Mouse (Mus musculus): ENCODE results near the gene Ift57. TPM values are rescaled to one million over a fixed set of nuclear protein-coding genes. Genes with fewer than 3 reads are reported as not detected.

Gene Ift57
- total RNA-seq, 2 experiments from 2014 or later = 49.6 to 50.2 TPM

DNA sequence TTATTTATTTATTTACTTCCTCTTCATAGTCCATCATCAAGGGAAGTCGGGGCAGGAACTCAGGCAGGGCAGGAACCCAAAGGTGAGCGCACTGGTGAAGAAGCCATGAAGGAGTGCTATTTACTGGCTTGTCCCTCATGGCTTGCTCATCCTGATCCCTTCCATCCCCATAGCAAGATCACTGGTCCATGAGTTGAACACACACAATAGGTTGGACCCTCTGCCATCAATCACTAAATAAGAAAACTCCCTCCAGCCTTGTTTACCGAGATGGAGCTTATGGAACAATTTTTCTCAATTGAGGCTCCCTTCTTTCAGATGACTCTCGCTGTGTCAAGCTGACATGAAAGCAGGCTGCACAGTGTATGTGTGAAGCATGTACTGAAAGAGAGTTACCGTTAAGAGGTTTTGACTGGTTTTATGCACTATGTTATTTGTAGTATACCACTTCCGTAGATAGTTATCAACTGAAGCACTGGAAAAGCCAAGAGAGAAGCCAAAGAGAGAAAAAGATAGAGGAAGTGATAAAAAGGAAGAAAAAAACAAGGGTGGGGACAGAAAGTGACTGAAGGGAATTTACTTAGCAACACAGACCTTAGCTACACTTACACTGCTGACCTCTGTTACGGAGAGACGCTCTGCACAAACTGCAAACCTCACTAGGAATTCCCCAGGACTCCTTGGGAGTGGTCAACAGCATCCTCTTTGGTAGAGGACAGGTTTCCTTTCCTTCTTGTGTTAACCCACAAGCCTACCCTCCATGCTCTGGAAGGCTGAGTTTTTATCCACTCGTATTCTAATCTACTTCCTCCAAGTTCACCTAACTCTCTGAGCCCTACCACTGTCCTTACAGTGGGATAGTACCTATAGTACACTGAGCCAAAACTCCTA lies 91.8 kb downstream of the Ift57 start:
- no peak for DNase-seq (ENCODE audit: low spot score in 2 of 2)

DNA sequence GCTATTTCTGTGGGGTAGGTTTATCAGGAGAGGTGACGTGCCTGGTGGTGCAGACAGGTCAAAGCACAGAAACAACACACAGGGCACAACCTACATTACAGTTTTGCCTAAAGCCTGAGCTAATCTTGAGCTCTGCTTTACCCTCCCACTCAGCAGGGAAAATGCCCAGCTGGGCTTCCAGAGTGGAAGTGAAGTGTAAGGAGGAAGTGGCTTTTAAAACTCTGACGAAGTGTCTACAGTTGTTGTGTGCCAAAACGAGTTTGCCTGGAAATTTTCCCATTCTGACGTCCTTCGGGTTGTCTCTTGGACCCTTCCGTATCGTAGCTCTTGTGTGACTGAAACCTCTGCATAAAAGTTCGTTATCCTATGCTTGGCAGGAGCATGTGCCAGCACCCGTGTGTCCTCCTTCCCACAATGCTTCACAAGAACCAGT lies 93.4 kb downstream of the Ift57 start:
- DNase-seq (ENCODE audit: low spot score in 2 of 2) = no peak

DNA sequence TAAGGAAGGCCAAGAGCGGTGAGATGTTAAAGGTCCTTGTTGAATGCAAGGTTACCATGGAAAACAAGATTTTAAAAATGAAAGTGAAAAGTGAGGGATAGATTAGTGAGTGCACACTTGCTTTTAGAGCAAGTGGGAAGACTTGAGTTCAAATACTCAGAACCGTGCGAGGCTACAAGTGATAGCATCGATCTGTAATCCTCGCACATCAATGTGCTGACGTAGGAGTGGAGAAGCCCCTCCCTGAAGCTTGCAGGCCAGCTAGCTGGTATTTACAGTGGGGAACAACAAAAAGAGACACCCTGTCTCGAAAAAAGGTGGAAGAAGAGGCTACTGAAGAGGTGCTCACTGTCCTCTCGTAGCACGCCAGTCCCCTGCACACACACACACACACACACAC lies 94.6 kb downstream of the Ift57 start:
- DNase-seq (ENCODE audit: low spot score in 2 of 2) = no peak

DNA sequence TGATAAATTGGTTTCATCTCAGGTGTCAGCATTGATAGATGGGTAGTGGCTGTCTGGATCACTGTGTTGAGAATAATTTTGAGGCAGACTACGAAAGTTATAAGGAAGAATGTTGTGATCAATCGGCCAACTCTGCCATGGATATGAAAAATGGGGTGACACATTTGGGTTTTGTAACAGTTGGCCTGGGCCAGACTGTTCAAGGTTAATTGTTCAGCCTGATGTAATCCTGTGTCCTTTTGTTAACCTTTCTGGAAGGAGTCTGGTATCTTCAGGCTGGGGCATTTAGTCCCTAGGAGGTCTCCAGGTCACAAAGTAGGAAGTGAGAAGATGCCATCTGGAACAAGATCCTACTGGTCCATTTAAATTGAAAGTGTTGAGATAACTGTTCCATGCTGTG lies 97.2 kb downstream of the Ift57 start:
- no peak for DNase-seq (ENCODE audit: low spot score in 2 of 2)

DNA sequence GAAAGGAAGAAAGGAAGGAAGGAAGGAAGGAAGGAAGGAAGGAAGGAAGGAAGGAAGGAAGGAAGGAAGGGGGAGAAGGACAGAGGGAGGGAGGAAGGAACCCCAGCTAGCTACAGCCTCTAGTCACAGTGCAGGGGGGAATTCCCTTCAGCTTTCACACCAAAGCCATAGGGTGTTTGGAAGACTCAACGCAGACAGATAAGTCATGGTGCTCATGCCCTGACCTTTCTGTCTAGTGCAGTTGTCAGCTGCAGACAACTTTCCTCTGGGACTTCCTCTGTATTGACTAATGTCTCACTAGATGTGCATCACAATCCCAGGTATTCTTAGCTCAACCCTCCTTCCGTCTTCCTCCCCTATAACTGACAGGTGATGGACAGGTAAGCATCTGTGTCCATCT lies 97.9 kb downstream of the Ift57 start:
- no peak for DNase-seq (ENCODE audit: low spot score in 2 of 2)

DNA sequence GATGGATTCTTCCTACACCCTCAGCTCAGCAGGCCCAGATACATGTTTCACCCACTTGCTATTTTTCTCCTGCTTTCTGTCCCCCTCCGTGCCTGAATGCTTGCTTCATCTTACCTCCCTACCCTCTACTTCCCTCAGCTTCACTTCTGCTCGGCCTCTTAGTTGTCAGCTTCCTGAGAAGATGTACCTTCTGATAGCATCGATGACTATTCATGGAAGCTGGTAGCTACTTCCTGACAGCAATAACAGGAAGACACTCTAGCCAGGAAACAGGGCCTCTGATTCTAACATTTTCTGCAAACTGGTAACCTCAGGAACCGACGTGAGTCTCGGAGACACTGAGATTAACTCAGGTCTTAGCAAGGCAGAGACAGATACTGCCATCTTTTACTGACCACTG lies 99.8 kb downstream of the Ift57 start:
- DNase-seq (ENCODE audit: low spot score in 2 of 2) = no peak

DNA sequence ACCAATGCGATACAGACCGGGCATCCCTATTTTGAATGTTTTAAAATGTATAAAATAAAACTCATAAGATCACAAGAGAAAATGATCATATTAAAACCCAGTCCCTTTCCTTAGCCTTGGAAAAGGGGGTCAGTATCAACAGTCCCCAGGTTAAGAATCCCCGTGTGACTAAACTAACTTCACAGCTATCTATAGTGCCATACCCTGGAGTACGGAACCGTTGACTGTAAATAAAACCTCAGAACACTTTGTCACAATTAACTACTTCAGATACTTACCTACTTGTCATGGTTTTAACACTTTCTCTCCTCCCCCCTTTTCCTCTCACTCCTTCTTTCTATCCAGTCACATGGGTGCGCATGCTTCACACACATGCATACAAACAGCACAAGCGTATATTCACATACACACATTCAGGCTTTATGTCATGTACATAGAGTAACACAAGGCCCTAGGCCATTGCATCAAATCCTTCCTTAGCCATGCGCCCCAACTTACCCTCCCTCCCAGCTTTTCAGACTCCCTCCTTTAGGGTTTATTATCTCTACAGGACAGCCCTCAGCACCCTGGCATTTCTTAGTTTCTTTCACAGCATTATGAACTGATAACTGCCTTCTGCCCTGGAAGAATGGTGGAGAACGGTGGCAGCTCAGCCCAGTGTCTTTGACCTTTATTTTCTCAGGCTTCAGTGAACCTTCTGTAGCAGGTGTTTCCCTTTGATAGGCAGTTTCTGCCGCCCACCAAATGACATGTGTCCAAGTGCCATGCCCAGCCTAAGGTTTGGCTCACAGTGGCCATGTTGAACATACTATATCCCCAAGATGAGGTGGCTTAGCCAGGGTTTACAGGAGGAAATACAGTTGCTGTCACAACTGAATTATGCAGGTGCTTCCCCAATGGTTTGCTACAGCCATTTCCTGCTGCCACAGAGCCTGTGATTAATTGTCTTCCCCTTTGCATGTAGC lies 100.8 kb downstream of the Ift57 start, which contains the start of gene Cd47:
Cd47 (plus strand) TSS at position 937 of the 965 bp plus-strand sequence.
- DNase-seq (ENCODE audit: low spot score in 2 of 2) = no peak

DNA sequence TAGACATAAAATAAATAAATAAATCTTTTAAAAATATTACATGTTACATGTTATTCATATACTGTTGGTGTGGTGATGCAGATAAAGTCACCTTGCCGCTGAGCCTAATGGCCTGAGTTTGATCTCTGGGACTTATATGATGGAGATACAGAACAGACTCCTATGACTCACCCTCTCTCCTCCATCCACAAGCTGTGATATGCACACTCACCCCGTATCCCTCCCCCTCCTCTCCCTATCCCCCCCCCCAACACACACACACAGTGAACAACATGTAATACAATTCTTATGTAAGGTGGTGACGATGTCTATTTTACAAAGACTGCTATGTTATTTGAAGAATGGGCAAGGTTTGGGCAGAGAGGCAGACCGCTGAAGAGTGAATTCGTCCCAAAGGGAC lies 102.0 kb downstream of the Ift57 start:
- no peak for DNase-seq (ENCODE audit: low spot score in 2 of 2)

DNA sequence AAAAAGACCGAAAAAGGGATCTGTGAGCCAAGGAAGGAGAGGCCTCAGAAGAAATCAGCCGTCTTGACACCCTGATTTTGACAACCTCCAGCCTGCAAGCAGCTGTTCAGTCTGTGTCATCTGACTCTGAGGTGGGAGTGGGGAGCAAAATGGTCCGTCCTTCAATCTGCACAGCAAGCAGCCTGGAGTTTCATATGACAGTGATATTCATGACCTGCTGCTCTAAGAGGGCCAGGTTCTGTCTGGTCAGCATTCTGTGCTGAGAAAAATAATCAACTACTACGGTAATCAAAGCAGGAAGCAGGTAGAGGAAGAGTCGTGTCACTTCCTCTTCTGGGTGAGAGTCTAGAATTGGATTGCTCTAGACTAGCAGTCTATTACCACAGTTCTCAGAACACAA lies 102.4 kb downstream of the Ift57 start:
- no peak for DNase-seq (ENCODE audit: low spot score in 2 of 2)

DNA sequence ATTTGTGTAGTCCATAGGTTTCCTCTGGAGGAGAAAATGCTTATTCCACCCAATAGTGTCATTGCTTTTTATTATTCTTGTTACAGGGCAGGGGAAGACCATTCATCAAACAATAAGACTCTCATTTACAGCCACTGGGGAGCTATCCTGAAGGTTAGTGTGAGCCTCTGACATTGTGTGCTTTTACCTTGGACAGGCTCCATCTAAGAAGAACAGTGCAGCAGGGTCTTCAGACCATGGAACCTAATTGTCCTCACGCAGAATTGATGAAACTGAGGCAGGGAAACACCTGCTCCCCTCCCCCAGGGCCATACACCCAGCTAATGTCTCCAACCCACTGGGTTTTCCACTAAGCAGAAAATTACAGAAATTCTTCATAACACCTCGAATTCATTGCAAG lies 104.0 kb downstream of the Ift57 start:
- DNase-seq (ENCODE audit: low spot score in 2 of 2) = no peak

DNA sequence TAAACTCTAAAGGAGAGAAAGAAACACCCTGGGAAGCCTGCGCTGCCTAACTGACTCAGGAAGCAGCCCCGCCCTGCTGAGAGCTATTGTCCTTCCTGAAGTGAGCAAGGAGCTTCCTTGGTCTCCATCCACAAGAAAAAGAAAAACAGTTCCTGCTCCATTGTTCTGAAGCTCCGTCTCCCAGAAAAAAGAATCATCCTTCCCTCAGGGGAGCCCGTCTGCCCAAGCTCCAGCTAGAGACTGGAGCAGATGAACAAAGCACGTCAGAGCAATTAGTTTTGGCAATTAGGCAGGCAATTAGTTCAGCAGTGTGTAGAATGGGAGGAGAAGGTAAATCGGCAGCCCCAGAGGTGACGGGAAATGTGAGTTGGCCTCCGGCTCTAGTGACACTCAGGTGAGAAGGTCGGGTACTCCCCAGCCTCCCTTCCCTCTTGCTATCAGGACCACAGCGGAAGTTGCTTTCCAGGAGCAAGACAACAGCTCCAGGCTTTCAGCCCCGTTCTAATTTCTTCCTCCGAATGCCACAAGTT lies 105.0 kb downstream of the Ift57 start:
- DNase-seq (ENCODE audit: low spot score in 2 of 2) = peak in 1 of 2 experiments; percentile 12

DNA sequence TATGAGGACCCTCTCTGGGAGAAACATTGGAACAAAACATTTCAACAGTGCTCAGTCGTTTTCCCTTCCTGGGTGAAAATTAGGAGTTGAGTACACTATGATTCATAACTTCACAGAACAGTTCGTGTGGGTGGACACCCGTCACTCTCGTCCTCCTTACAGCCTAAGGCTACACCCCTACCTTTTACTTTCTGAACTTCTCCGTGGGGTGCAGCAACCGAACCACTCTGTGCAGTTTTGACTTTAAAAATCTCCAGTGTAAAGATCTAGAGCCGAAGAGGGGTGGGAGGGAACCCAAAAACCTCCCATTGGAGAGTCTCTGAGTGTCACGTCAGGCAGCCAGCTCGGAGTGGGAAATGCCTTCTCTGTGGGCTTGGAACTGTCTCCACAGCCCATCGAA lies 107.9 kb downstream of the Ift57 start:
- no peak for DNase-seq (ENCODE audit: low spot score in 2 of 2)

DNA sequence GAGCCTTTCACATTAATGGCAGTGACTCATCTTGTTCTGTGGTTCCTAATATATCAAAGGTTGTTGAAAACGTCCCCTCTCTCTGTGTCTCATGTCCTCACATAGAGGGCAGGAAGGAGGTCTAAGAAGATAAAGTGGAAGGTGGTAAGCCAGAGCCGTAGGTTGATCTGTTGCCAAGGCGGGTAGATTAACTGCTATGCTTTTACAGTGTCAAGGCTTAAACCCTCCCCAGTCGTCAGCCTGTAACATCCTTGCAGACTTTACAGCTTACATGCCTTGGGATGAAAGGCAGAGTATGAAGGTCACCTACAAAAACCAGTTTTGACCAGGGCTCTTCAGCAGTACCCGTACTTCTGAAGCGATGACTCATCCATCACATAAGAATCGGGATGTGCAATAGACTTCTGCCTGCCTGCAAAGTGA lies 108.4 kb downstream of the Ift57 start:
- DNase-seq (ENCODE audit: low spot score in 2 of 2) = no peak

DNA sequence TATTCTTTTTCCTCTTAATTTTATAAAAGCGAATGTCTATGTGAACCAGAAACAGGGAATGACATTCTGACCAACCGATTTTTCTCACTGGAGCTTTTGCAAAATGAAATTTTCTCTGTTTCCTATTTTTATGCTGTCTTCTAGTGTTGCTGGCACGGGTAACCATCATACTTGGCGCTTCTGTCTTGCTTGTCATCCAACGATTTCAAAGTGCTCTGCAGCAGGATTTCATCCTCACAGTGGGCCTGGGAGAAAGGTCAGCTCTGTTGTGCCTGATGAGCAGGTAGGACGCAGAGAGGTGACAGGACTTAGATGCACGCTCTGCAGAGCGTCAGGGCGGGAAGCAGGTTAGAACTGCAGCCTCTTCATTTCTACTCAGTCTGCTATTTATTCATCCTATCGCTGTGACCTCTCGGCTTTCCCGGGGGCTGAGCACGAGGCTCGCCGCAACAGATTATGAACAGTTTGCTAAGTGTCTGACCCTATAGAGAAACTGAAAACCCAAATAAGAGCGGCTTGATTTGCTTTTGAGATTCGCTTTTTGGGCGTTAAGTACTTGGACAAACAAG lies 108.9 kb downstream of the Ift57 start:
- peak; percentile 8 to 26 for DNase-seq (ENCODE audit: low spot score in 2 of 2)

DNA sequence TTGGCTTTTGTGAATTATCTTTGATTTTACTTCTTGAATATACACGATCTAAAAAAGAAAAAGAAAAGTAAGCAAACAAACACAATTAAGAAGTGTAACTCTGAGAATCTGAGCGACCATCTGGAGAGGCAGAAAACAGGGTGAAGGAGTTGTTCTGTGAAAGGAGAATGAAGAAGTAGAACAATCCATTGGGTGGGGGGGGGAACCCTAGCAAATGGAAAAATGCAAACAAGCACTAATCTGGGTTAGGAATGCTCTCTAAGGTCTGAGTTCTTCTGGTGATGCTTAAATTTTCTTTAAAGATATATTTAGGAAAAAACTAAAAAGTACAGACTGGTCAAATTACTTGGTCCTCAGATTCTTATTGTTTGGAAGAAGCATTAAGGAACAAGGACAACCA lies 112.9 kb downstream of the Ift57 start:
- no peak for DNase-seq (ENCODE audit: low spot score in 2 of 2)

DNA sequence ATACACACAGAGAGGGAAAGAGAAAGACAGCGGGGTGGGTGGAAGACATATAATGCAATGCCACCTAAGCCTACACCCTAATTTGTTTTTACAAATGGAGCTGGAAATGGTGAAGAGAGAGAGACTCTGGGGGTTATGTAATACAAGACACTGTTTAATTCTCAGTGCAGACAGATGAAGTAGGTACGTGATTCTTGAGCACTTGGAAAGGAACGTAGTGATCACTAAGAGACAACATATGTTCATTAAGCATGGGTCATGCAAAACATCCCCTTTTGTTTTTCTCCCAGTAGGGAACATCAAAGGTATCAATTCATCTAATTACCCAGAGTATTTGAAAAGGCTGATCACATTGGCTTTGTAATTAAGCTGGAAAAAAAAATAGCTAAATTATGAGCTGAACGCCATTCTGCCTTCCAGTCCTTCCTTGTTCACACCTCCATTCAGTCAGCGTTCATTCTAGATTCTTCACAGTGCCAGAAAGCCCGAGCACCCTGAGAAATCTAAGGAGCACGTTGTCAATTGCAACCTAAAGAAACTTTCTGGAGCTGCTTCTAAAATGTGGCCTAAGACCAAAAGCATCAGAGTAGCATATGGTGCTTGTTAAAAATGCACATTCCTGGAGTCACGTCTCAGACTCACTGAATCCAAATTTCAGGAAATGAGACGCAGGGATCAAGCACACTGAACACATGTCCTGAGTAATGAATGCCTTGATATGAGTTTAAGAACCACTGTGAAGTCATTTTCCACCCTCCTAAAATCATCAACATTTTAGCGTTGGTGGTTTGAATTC lies 114.0 kb downstream of the Ift57 start:
- DNase-seq (ENCODE audit: low spot score in 2 of 2) = no peak

DNA sequence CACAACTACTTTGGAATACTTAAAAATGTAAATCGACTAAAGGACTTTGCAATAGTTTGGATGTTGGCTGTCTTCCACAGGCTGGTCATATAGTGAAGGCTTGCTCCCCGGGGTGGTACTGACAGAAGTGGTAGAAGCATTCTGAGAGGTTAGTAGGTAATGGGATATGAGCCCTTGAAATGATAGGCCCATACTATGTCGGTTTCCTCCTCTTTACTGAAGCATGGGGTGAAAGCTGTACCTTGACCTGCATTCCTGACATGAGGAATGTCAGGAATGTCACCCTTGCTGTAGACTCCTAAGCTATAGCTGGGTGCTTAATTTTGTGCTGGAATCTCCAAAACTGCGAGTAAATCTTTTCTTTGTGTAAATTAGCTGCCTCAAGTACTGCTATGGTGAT lies 115.4 kb downstream of the Ift57 start:
- no peak for DNase-seq (ENCODE audit: low spot score in 2 of 2)

Measured in layer of hippocampus, postnatal 14 days (tissue).